Mouse (Mus musculus) neural tube, embryonic 11.5 days (tissue): ENCODE measurements around the gene Rin3. TPM values are rescaled to one million over a fixed set of nuclear protein-coding genes. Genes with fewer than 3 reads are reported as not detected.

Source experiments
- ATAC-seq: fragments of 200-750 bp; cut with Nextera tagmentation; 2 replicates; pipeline ENCODE4 v1.8.0; 2017; ENCODE audit warnings: moderate number of reproducible peaks, mild to moderate bottlenecking, moderate TSS enrichment, moderate library complexity; ENCODE audit not compliant: insufficient read depth, low FRiP score, low TSS enrichment
- DNase-seq: peaks from one replicate; pipeline ENCODE4 v3.0.0-alpha.2; 2015; ENCODE audit warnings: low spot score
- H3K27ac ChIP-seq: fragments of 300-500 bp; sonication (generic); 2 replicates; pipeline ENCODE4 v1.5.1; 2014; ENCODE audit warnings: low read depth, mild to moderate bottlenecking, low read length
- H3K27me3 ChIP-seq: fragments of 300-500 bp; sonication (generic); 2 replicates; pipeline ENCODE4 v1.6.1; 2014; ENCODE audit warnings: mild to moderate bottlenecking, low read length, mixed read lengths; ENCODE audit not compliant: control insufficient read depth, insufficient read depth
- H3K36me3 ChIP-seq: fragments of 300-500 bp; sonication (generic); 2 replicates; pipeline ENCODE4 v1.6.1; 2014; ENCODE audit warnings: mild to moderate bottlenecking, low read length, moderate library complexity, mixed read lengths; ENCODE audit not compliant: control insufficient read depth, insufficient read depth
- H3K4me1 ChIP-seq: fragments of 300-500 bp; sonication (generic); 2 replicates; pipeline ENCODE4 v1.6.1; 2014; ENCODE audit warnings: low read length, mixed read lengths; ENCODE audit not compliant: control insufficient read depth, insufficient read depth
- H3K4me2 ChIP-seq: fragments of 300-500 bp; sonication (generic); 2 replicates; pipeline ENCODE4 v1.6.1; 2014; ENCODE audit warnings: low read depth, mild to moderate bottlenecking, moderate library complexity
- H3K4me3 ChIP-seq: fragments of 300-500 bp; sonication (generic); 2 replicates; pipeline ENCODE4 v1.5.1; 2014; ENCODE audit warnings: low read depth, low read length
- H3K9ac ChIP-seq: fragments of 300-500 bp; sonication (generic); 2 replicates; pipeline ENCODE4 v1.6.1; 2014; ENCODE audit warnings: mild to moderate bottlenecking, low read length
- H3K9me3 ChIP-seq: fragments of 300-500 bp; sonication (generic); 2 replicates; pipeline ENCODE4 v1.6.1; 2016; ENCODE audit warnings: low read length; ENCODE audit not compliant: control insufficient read depth
- WGBS: fragments of 180-500 bp; shearing (Covaris S2); extraction: QIAGEN DNeasy Blood & Tissue Kit; methylation state at CpG from one replicate; pipeline ENCODE4 v1.1.7; 2014; 5-methylcytosine and 5-hydroxymethylcytosine counted together
- polyA plus RNA-seq: library from polyadenylated mRNA; unstranded; fragments of >200 nt; fragmentation: Nextera tagmentation; extraction: Ambion mirVana; gene quantifications from 2 replicates; pipeline ENCODE4 v1.2.1, GENCODE M21; 2014

The Rin3 gene
- polyA plus RNA-seq, 1 experiment from 2014 or later: 5.0 TPM

- 84% methylated on average over 7 of the region's 7 CpGs for WGBS
- Histone ChIP-seq H3K36me3 (no peaks in the 10 kb centered on the region), H3K27ac (no peak overlapping the region), H3K4me3 (no peak overlapping the region), H3K9ac (no peak overlapping the region), H3K9me3 (no peaks in the 10 kb centered on the region), H3K4me2 (no peak overlapping the region), H3K4me1 (no peaks in the 10 kb centered on the region), H3K27me3 (no peaks in the 10 kb centered on the region)
- ATAC-seq (no peak), DNase-seq (no peak)
Measured at GRCm38 (mm10) chr12:102292501-102293215, 9.8 kb downstream of the Rin3 start.

GRCm38 (mm10) chr12:102294634-102295033, 11.8 kb downstream of the Rin3 start:
- Histone ChIP-seq H3K9me3 (no peaks in the 10 kb centered on the region), H3K4me3 (no peak overlapping the region), H3K4me1 (no peaks in the 10 kb centered on the region), H3K27ac (no peak overlapping the region), H3K27me3 (no peaks in the 10 kb centered on the region), H3K9ac (no peak overlapping the region), H3K36me3 (no peaks in the 10 kb centered on the region), H3K4me2 (no peak overlapping the region)
- WGBS: 70% methylated on average over 5 of the region's 5 CpGs
- ATAC-seq (no peak), DNase-seq (no peak)

- no peaks in the 10 kb centered on the region for H3K36me3 ChIP-seq
- H3K9ac ChIP-seq: no peak overlapping the region
- H3K27me3 ChIP-seq: no peaks in the 10 kb centered on the region
- no peak overlapping the region for H3K27ac ChIP-seq
- 82% methylated on average over 7 of the region's 7 CpGs for WGBS
- H3K4me3 ChIP-seq: no peak overlapping the region
- DNase-seq: no peak
- no peak for ATAC-seq
- H3K4me2 ChIP-seq: no peak overlapping the region
- H3K4me1 ChIP-seq: no peaks in the 10 kb centered on the region
- H3K9me3 ChIP-seq: no peaks in the 10 kb centered on the region
Measured at GRCm38 (mm10) chr12:102295230-102295629, 12.4 kb downstream of the Rin3 start.

- DNase-seq (no peak), ATAC-seq (no peak)
- Histone ChIP-seq H3K4me1 (no peaks in the 10 kb centered on the region), H3K4me3 (no peak overlapping the region), H3K27ac (no peak overlapping the region), H3K9ac (no peak overlapping the region), H3K4me2 (no peak overlapping the region), H3K9me3 (no peaks in the 10 kb centered on the region), H3K36me3 (no peaks in the 10 kb centered on the region), H3K27me3 (no peaks in the 10 kb centered on the region)
- WGBS: 88% methylated on average over 8 of the region's 8 CpGs
Measured at GRCm38 (mm10) chr12:102295662-102296061, 12.8 kb downstream of the Rin3 start.

GRCm38 (mm10) chr12:102296361-102296760, 13.5 kb downstream of the Rin3 start:
- Histone ChIP-seq H3K36me3 (no peaks in the 10 kb centered on the region), H3K9ac (no peak overlapping the region), H3K9me3 (no peaks in the 10 kb centered on the region), H3K27ac (no peak overlapping the region), H3K4me3 (no peak overlapping the region), H3K4me2 (no peak overlapping the region), H3K27me3 (no peaks in the 10 kb centered on the region), H3K4me1 (no peaks in the 10 kb centered on the region)
- DNase-seq (no peak), ATAC-seq (no peak)
- 87% methylated on average over 1 of the region's 1 CpGs for whole genome bisulfite sequencing

GRCm38 (mm10) chr12:102296967-102297366, 14.1 kb downstream of the Rin3 start:
- H3K9ac ChIP-seq: no peak overlapping the region
- no peak overlapping the region for H3K27ac ChIP-seq
- H3K36me3 ChIP-seq: no peaks in the 10 kb centered on the region
- WGBS: 80% methylated on average over 4 of the region's 4 CpGs
- no peak for DNase-seq
- H3K9me3 ChIP-seq: no peaks in the 10 kb centered on the region
- no peak overlapping the region for H3K4me2 ChIP-seq
- no peaks in the 10 kb centered on the region for H3K4me1 ChIP-seq
- H3K4me3 ChIP-seq: no peak overlapping the region
- ATAC-seq: no peak
- no peaks in the 10 kb centered on the region for H3K27me3 ChIP-seq

- H3K9ac ChIP-seq: no peak overlapping the region
- H3K4me3 ChIP-seq: no peak overlapping the region
- H3K27ac ChIP-seq: no peak overlapping the region
- 0 out of 2 replicates have a peak, but pooled peaks cover 2% of the 10 kb centered on the region for H3K4me1 ChIP-seq
- no peak for DNase-seq
- ATAC-seq: no peak
- WGBS: 74% methylated on average over 5 of the region's 5 CpGs
- no peak overlapping the region for H3K4me2 ChIP-seq
- H3K27me3 ChIP-seq: no peaks in the 10 kb centered on the region
- H3K36me3 ChIP-seq: no peaks in the 10 kb centered on the region
- no peaks in the 10 kb centered on the region for H3K9me3 ChIP-seq
Measured at GRCm38 (mm10) chr12:102299209-102299608, 16.4 kb downstream of the Rin3 start.

- H3K27ac ChIP-seq: no peak overlapping the region
- DNase-seq: no peak
- 0 out of 2 replicates have a peak, but pooled peaks cover 2% of the 10 kb centered on the region for H3K4me1 ChIP-seq
- no peak overlapping the region for H3K4me3 ChIP-seq
- H3K9me3 ChIP-seq: no peaks in the 10 kb centered on the region
- no peak for ATAC-seq
- WGBS: 79% methylated on average over 1 of the region's 1 CpGs
- H3K9ac ChIP-seq: no peak overlapping the region
- no peaks in the 10 kb centered on the region for H3K27me3 ChIP-seq
- no peaks in the 10 kb centered on the region for H3K36me3 ChIP-seq
- no peak overlapping the region for H3K4me2 ChIP-seq
Measured at GRCm38 (mm10) chr12:102301585-102301984, 18.7 kb downstream of the Rin3 start.

- Histone ChIP-seq H3K27ac (no peak overlapping the region), H3K36me3 (no peaks in the 10 kb centered on the region), H3K9me3 (no peaks in the 10 kb centered on the region), H3K4me3 (no peak overlapping the region), H3K9ac (no peak overlapping the region), H3K4me2 (no peak overlapping the region), H3K4me1 (0 out of 2 replicates have a peak, but pooled peaks cover 2% of the 10 kb centered on the region), H3K27me3 (no peaks in the 10 kb centered on the region)
- 87% methylated on average over 9 of the region's 9 CpGs for WGBS
- DNase-seq: no peak
- no peak for ATAC-seq
Measured at GRCm38 (mm10) chr12:102302322-102302721, 19.5 kb downstream of the Rin3 start.
